Mouse (Mus musculus): ENCODE data around the gene Ypel2.
A peak's percentile ranks its signal among the peaks of the same experiment; 100 is the strongest.

Ypel2 gene

DNA sequence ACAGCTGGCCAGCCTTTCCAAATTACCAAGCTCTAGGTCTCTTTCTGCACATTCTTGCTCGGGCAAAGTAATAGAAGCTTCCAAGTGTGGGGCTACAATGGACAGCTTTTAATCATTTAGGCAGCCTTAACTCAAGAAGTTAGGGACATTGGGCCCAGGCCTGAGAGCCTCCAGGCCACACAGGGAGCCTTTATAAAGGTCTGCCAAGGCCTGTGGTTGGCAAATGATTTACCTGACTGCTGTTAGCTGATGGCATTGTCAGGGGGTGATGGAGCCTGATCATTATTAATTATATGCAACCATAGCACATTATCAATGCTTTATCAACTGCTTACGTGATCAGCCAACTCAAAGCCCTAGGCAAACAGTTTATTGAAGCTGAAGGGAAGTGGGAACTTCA lies 33.2 kb downstream of the Ypel2 start:
- DNase-seq = no peak

DNA sequence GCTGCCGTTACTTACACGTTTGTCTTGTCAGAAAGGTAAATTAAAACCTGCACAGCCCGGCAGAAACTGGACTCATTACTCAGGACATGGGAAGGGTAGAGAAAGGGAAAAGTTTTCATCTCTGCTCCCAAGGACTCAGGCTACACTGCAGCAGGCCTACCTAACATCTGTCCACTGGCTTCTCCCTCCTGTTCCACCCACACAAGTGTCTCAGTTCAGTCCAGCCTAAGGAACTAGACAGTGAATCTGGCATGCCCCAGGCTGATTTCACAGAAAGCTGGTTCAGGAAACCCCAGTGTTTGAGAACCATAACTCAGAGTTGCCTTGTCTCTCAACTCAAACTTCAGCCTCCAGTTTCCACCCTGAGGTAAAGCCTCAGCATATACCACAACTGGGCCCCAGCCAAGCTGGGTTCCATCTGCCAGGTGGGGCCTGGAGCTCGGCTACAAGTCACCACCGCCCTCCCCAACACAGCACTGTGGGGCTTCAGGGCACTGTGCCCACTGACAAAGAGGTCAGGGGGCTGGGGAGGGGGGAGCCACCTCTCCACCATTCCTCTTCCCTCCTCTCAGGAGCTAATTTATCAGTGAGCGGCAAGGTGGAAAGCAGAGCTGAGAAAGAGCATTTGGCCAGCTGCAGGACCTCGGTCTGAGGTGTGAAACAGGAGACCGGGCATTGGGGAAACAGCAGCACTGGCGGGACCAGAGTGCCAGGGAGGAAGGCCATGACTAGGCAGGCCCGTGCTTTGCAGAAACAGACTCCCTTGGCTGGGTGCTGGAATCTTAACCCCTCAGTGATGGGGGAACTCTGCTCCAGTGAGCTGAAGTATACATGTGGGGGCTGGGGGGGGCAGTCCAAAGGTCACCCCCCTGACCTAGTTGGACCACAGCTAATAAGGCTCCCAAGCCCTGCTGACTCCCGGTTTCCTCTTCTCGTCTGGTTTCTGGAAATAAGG lies 34.5 kb downstream of the Ypel2 start:
- DNase-seq = peak; percentile 53

GRCm38 (mm10) chr11:86958182-86958581 lies 35.3 kb downstream of the Ypel2 start:
- DNase-seq = peak; percentile 37

DNA sequence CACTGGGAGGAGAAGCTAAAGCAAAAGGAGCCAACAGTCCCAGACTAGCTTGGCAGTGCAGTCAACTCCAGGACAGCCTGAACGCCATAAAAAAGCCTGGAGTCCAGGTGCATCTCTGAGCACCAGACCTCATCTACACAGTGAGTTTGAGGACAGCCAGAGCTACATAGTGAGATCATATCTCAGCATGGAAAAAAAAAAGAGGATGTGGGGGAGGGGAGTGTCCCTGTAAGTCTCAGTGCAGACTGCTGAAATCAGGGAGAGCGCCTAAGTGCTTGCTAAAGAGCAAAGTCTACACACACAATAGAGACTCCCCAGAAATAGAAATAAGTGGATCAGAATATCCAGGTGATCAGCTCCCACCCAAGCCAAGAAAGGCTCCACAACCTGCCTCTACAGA lies 37.1 kb downstream of the Ypel2 start:
- no peak for DNase-seq

- no peak for DNase-seq
These were observed 38.8 kb downstream of the Ypel2 start for GRCm38 (mm10) chr11:86954616-86955270.

DNA sequence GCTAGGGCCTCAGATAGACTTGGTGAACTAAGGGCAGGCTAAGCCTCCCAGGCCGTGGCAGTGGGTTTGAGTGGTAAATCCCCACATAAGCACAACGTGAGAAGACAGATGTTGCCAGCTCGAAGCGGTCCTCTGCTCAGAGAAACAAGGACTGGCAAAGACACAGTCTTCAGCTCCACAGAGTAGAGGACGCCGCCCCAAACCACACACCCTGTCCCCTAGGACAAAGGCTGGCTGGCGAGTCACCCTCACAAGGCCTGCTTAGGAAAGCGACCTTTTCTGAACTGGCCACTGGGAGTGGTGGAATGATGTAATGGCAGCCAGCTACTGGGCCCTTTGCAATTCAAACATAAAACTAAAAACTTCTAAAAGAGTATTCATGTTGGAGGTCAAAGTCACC lies 40.4 kb downstream of the Ypel2 start:
- no peak for DNase-seq

DNA sequence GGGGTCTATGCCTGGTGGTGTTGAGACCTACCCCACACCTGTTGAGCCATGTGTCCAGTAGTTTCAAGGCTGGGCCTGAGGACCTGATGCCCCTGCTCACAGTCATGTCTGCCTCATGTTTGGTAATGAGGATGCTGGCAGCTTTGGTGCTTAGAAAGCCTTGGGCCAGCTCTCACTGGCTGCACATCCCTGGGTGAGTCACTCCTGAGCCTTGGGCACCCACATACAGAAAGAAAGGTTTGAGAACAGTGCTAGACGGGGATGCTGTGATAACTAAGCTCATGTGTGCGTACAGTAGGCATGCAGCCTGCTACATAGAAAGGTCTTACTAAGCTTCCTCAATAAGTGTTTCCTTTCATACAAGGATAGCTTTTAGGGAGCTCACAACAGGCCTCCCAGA lies 40.8 kb downstream of the Ypel2 start:
- no peak for DNase-seq

GRCm38 (mm10) chr11:86951672-86952071 lies 41.8 kb downstream of the Ypel2 start:
- no peak for DNase-seq

GRCm38 (mm10) chr11:86950491-86950890 lies 43.0 kb downstream of the Ypel2 start:
- no peak for DNase-seq

DNA sequence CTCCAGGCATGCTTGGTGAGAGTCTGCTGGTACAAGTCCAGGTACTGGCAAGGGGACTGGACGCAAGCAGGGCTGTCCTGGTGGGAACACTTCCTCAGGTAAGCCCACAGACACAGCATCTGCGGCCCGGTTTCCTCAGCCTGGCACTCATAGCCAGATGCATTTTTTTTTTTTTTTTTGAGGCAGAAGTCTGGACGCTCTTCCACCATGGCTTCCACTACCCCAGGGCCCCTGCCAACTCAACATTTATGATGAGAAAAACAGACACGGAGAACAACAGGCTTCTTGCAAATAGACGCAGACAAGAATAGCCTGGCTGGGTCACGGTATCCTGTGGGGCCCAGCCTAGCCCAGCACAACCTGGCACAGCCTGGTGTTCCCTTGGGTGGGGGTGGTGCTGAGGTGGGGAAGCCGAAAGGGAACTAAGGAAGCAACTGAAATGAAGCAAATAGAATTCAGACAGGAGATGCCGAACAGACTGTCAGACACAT lies 43.5 kb downstream of the Ypel2 start:
- no peak for DNase-seq

DNA sequence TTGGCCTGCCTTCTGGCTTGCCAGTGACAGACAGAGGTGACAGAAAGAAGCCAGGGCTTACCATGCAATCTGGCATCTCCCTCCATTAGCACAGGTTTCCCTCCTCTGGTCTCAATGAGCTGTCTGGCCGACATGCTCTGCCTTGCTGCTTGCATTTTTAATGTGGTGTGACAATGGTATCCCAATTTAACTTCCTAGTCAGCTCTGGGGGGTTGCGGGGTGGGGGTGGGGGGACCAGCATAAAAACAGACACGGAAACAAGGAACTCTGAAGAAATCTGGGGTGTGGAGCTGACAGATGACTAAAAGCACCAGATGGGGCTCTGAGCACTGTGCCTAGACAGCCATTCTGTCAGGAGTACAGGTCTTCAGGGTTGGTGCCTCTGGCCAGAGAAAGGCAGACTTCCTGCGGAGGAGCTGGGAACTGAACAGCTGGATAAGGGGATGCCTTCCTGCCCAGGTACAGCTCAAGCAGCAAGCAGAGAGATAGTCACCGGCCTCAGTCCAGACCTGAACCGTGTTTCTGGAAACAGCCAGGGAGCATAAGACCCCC lies 46.8 kb downstream of the Ypel2 start:
- peak; percentile 33 for DNase-seq

- DNase-seq = no peak
These were observed 47.6 kb downstream of the Ypel2 start for GRCm38 (mm10) chr11:86945933-86946332.

DNA sequence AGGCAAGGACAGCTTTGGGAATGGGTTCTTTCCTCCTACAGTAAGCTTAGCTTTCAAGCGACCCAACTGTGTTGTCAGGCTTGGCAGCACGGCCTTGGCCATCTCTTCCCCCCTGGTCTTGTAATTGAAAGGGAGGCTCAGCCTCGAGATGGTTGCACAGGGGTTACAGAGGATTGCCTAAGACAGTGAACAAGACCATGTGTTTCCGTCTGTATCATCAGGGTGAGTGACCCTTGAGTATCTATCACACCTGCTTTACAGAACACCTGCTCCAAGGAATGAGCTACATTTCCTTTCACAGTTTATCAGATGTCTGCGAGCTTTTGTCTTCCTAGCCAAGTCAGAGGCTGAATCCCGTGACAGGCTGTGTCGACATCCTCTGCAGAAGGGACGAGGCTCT lies 48.4 kb downstream of the Ypel2 start:
- no peak for DNase-seq

DNA sequence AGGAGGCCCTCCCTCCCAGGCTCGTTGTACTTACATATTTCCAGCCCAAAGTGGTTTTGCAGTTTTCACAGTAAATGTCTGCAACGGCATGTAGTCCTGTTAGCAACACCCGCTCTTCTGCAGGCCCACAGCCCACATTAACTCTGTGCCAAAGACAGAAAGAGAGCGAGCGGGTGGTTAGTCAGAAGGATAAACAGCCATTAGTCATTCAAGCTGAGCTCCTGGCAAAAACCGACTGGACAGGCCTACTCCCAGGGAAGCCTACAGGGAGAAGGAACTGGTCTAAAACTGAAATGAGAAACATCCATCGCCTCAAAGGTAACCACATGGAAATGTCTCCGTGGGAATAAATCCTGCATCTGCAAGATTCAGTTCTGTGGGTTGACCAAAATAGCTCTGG lies 49.0 kb downstream of the Ypel2 start:
- no peak for DNase-seq

- DNase-seq = no peak
These were observed 51.6 kb downstream of the Ypel2 start for GRCm38 (mm10) chr11:86941904-86942303.

GRCm38 (mm10) chr11:86939503-86939902 lies 54.0 kb downstream of the Ypel2 start:
- DNase-seq = no peak

DNA sequence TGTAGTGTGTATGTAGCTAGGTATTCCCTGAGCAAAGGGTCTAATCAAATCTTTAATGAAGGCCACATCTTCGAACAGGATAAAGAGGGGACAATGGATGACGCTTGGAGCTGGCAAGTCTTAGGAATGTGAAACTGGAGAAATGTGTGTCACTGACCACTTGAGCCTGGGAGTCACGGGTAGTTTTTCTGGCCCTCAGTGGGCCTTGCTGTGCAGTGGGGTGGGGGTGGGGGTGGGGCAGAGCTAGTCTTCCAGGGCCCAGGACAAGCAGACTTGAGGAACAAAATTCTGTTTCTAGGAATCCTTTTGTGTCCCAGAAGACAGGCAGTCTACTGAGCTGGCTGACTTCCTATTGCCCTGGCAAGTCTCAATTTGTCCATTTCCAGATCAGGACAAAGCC lies 55.0 kb downstream of the Ypel2 start:
- DNase-seq = no peak

- DNase-seq = no peak
These were observed 55.4 kb downstream of the Ypel2 start for GRCm38 (mm10) chr11:86938108-86938507.

- no peak for DNase-seq
These were observed 56.6 kb downstream of the Ypel2 start for GRCm38 (mm10) chr11:86936938-86937337.

DNA sequence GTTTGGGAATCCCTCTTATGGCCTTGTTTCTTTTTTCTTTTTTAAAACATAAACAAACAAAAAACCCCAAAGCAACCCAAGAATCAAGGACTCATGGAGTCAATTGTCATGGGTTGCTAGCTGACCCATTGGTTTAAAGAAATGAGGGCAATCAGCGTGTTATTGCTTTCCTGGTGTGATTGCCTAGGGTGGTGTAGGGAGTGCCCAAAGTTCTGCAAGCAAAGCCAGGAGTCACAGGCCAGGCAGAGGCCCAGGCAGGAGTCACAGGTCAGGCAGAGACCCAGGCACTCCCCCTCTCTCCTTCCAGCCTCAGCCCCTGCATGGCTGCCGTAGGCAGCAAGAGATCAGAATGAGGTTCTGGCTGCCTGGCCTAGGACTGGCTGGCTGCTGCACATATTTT lies 58.6 kb downstream of the Ypel2 start:
- DNase-seq = no peak

DNA sequence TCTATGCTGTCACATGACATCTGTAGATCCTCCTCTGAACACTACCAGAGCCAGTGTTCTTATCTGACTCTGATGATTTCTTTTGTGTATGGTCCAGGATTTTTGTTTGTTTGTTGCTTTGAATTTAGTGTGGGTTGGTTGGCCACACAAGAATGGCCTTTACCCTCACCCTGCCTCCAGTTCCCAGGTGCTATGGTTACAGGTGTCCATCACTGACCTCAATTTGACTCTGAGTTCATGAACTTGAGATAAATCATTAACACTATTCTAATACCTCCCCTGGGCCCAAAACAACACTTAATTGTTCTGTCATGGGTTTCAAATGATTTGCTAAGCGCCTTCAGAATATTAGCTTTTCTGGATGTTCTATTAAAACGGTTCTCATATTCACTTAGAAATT lies 61.3 kb downstream of the Ypel2 start:
- DNase-seq = no peak

- peak; percentile 34 for DNase-seq
These were observed 62.8 kb downstream of the Ypel2 start for GRCm38 (mm10) chr11:86930636-86931180.

DNA sequence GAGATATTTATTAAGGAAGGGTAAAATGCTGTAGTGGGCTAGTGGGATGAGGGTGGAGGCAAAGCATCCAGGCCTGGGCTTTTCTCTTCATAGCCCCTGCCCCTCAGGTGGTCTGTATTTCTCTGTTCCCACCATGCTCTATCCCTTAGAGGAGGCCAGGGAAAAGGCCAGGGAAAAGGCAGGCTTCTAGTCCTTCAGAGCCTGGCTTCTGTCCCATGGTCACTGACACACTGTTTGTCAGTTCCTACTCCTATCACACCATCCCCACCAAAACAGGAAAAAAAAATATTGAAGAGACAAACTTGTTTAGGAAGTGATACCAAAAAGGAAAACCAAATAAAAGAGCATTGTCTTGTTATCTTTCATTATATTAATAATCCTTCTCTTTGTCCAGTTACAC lies 63.5 kb downstream of the Ypel2 start:
- no peak for DNase-seq

DNA sequence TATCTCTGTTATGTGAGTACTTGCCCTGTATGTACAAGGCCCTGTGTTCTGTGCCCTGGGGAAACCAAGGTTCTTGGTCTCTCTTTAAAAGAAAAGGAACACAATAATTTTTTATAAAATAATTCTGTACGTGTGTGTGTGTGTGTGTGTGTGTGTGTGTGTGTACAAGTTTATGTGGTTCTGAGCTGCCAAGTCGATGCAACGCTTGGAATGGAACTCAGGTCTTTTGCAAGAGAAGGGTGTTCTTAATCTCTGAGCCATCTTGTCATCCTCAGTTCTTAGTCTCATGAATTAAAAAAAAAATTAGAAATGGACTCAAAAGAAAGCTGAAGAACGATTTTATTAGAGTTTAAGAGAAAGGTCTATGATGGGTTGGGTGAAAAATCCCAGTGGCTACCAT lies 64.0 kb downstream of the Ypel2 start:
- DNase-seq = no peak

Data from retina, postnatal 1 day (tissue).